Mouse (Mus musculus): ENCODE results near the gene Gm26992. TPM values are rescaled to one million over a fixed set of nuclear protein-coding genes. Genes with fewer than 3 reads are reported as not detected.

Gene Gm26992
- not detected in 2 replicates for polyA plus RNA-seq (2015; fragmentation: Nextera tagmentation; extraction: Ambion mirVana)

DNA sequence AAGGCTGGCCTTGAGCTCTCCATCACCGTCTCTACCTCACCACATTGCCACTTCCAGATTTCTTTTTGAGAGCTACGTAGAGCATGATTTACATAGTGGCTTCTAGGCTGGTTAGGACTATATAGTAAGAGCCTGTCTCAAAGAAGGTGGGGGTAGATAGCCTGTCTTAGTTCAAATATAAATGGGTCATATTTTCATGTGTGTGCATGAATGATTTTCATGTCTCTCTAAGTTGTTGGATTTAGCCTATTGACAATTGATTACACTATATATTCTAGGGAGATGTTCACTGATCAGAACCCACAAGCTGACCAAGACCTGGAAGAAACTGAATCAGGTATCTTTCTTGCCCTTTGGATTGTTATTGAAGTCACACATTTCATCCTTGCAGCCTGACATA, at the start of gene Gm26992:
TSS of gene Gm26992 (plus strand) at position 301 of the 400 bp plus-strand sequence.
- no peaks in the 10 kb centered on the region for H3K9me3 ChIP-seq (replicated peaks; ENCODE audit: low read length)
- ATAC-seq (replicated peaks; ENCODE audit: low FRiP score, low read depth) (no peak), DNase-seq (ENCODE audit: low spot score) (no peak)
- WGBS: 84% methylated on average over 2 of the region's 2 CpGs
- no peak within 1 kb of the TSS for H3K27ac ChIP-seq
- no peak within 1 kb of the TSS for H3K9ac ChIP-seq (ENCODE audit: low read depth, low read length)
- H3K4me1 ChIP-seq (replicated peaks; ENCODE audit: insufficient read depth, low read length): no peaks in the 10 kb centered on the region
- no peaks in the 10 kb centered on the region for H3K36me3 ChIP-seq (ENCODE audit: insufficient read depth, low read length)
- no peaks in the 10 kb centered on the region for H3K27me3 ChIP-seq (ENCODE audit: insufficient read depth, low read length)
- TF ChIP-seq CTCF (IDR thresholded peaks at IDR 0.05; ENCODE audit: low read depth): no peak
- H3K4me2 ChIP-seq (ENCODE audit: low read length): no peak within 1 kb of the TSS
- no peak within 1 kb of the TSS for H3K4me3 ChIP-seq (replicated peaks; ENCODE audit: low read depth, low read length)

DNA sequence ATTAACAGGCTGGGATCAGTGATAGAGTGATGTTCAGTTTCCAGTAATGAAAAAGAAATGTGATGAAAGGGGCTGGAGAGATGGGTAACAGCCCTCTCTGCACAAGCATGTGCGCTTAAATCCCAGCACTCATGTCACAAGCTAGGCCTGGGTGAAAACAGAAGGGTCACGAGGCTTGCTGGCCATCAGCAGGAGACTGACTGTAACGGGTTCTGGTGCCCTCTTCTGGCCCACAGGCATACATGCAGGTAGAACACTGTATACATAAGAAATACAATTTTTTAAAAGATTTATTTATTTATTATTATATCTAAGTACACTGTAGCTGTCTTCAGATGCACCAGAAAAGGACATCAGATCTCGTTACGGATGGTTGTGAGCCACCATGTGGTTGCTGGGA, 47.6 kb upstream of the Gm26992 start:
- Histone ChIP-seq H3K27ac (no peak overlapping the region), H3K36me3 (ENCODE audit: insufficient read depth, low read length) (no peaks in the 10 kb centered on the region), H3K9me3 (replicated peaks; ENCODE audit: low read length) (no peaks in the 10 kb centered on the region), H3K4me3 (replicated peaks; ENCODE audit: low read depth, low read length) (no peak overlapping the region), H3K9ac (ENCODE audit: low read depth, low read length) (no peak overlapping the region), H3K4me2 (ENCODE audit: low read length) (no peak overlapping the region), H3K27me3 (ENCODE audit: insufficient read depth, low read length) (no peaks in the 10 kb centered on the region), H3K4me1 (replicated peaks; ENCODE audit: insufficient read depth, low read length) (no peaks in the 10 kb centered on the region)
- DNase-seq (ENCODE audit: low spot score) (peak; percentile 14), ATAC-seq (replicated peaks; ENCODE audit: low FRiP score, low read depth) (no peak)
- peak; percentile 62 for TF ChIP-seq CTCF (IDR thresholded peaks at IDR 0.05; ENCODE audit: low read depth)
- WGBS: 70% methylated on average over 5 of the region's 5 CpGs

DNA sequence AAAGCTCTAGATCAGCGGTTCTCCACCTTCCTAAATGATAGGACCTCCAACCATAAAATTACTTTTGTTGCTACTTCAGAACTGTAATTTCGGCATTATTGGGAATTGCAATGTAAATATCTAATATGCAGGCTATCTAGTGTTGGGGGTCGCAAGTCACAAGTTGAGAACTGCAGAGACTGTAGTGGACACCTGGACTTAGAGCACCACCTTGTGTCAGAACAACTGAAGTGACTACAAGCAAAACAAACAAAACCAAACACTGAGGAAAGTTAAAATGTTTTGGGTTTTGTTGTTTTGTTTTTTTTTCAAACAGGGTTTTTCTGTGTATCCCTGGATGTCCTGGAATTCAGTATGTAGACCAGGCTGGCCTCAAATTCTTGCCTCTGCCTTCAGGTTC, 37.3 kb upstream of the Gm26992 start:
- Histone ChIP-seq H3K36me3 (ENCODE audit: insufficient read depth, low read length) (no peaks in the 10 kb centered on the region), H3K4me1 (replicated peaks; ENCODE audit: insufficient read depth, low read length) (no peaks in the 10 kb centered on the region), H3K9ac (ENCODE audit: low read depth, low read length) (no peak overlapping the region), H3K27me3 (ENCODE audit: insufficient read depth, low read length) (no peaks in the 10 kb centered on the region), H3K27ac (no peak overlapping the region), H3K9me3 (replicated peaks; ENCODE audit: low read length) (no peaks in the 10 kb centered on the region), H3K4me2 (ENCODE audit: low read length) (no peak overlapping the region), H3K4me3 (replicated peaks; ENCODE audit: low read depth, low read length) (no peak overlapping the region)
- TF ChIP-seq CTCF (IDR thresholded peaks at IDR 0.05; ENCODE audit: low read depth): peak; percentile 49
- ATAC-seq (replicated peaks; ENCODE audit: low FRiP score, low read depth) (no peak), DNase-seq (ENCODE audit: low spot score) (no peak)
- WGBS: 70% methylated on average over 3 of the region's 3 CpGs

DNA sequence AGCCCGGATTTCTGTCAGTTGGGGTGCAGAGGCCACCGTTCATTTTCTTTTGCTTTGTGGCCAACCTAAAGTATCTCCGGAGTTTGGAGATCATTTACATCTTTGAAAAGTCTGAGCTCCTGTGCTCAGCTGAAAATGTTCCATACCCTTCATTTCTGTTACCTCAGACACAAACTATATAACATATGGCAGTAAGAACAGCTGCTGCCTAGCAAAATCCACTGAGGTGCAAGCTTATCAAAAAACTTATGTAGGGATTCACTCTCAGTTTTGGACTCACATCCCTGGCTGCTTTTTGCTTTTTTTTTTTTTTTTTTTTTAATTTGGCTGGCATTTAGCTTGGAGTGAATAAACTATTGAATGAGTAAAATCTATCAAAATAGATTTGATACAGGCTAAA, 33.7 kb upstream of the Gm26992 start:
- DNase-seq (ENCODE audit: low spot score) (no peak), ATAC-seq (replicated peaks; ENCODE audit: low FRiP score, low read depth) (no peak)
- WGBS: 79% methylated on average over 3 of the region's 3 CpGs
- Histone ChIP-seq H3K4me2 (ENCODE audit: low read length) (no peak overlapping the region), H3K36me3 (ENCODE audit: insufficient read depth, low read length) (no peaks in the 10 kb centered on the region), H3K9ac (ENCODE audit: low read depth, low read length) (no peak overlapping the region), H3K4me1 (replicated peaks; ENCODE audit: insufficient read depth, low read length) (no peaks in the 10 kb centered on the region), H3K27me3 (ENCODE audit: insufficient read depth, low read length) (no peaks in the 10 kb centered on the region), H3K9me3 (replicated peaks; ENCODE audit: low read length) (no peaks in the 10 kb centered on the region), H3K27ac (no peak overlapping the region), H3K4me3 (replicated peaks; ENCODE audit: low read depth, low read length) (no peak overlapping the region)
- TF ChIP-seq CTCF (IDR thresholded peaks at IDR 0.05; ENCODE audit: low read depth): no peak

DNA sequence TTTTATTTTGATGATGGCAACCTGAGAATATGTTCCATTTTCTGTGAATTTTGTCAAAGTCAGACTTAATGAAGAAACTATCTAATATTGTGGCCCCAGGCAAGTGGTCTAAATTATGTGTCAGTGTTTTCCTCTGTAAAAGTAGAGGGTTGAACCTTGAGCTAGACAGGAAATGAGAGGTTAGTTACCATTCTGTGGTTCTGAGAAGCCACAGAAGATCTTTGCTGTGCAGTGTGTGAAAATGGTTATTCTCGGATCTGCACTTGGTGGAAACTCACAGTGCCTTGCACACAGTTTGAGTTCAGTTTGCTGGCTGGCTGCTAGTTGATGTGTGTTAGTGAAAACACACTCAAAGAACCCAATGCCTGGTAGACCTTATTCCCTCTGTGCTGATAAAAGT, 28.0 kb upstream of the Gm26992 start:
- WGBS: 77% methylated on average over 1 of the region's 1 CpGs
- H3K9me3 ChIP-seq (replicated peaks; ENCODE audit: low read length): no peaks in the 10 kb centered on the region
- no peaks in the 10 kb centered on the region for H3K27me3 ChIP-seq (ENCODE audit: insufficient read depth, low read length)
- no peak overlapping the region for H3K27ac ChIP-seq
- ATAC-seq (replicated peaks; ENCODE audit: low FRiP score, low read depth): no peak
- DNase-seq (ENCODE audit: low spot score): no peak
- no peaks in the 10 kb centered on the region for H3K4me1 ChIP-seq (replicated peaks; ENCODE audit: insufficient read depth, low read length)
- no peak overlapping the region for H3K4me2 ChIP-seq (ENCODE audit: low read length)
- no peak overlapping the region for H3K9ac ChIP-seq (ENCODE audit: low read depth, low read length)
- H3K36me3 ChIP-seq (ENCODE audit: insufficient read depth, low read length): no peaks in the 10 kb centered on the region
- no peak for TF ChIP-seq CTCF (IDR thresholded peaks at IDR 0.05; ENCODE audit: low read depth)
- no peak overlapping the region for H3K4me3 ChIP-seq (replicated peaks; ENCODE audit: low read depth, low read length)

DNA sequence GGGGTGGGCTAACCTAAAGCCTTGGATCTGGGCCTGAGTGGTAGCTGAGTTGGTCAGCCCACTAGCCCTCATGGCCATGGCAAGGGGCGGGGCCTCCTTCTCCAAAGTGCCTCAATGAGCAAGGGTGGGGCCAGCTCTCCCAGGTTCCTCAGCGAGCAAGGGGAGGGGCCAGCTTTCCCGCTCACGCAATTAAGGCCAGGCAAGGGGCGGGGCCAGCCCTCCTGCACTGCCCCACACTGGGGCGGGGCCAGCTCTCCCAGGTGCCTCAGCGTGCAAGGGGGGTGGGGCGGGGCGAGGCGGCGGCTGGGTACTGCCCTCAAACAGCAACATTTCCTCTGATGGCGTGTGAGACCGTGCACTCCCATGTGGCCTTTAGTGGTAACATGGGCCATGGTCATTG, 16.8 kb upstream of the Gm26992 start:
- H3K36me3 ChIP-seq (ENCODE audit: insufficient read depth, low read length): no peaks in the 10 kb centered on the region
- DNase-seq (ENCODE audit: low spot score): no peak
- no peak for ATAC-seq (replicated peaks; ENCODE audit: low FRiP score, low read depth)
- no peaks in the 10 kb centered on the region for H3K27me3 ChIP-seq (ENCODE audit: insufficient read depth, low read length)
- H3K9me3 ChIP-seq (replicated peaks; ENCODE audit: low read length): no peaks in the 10 kb centered on the region
- no peak overlapping the region for H3K4me2 ChIP-seq (ENCODE audit: low read length)
- no peak overlapping the region for H3K4me3 ChIP-seq (replicated peaks; ENCODE audit: low read depth, low read length)
- H3K9ac ChIP-seq (ENCODE audit: low read depth, low read length): no peak overlapping the region
- no peak overlapping the region for H3K27ac ChIP-seq
- no peaks in the 10 kb centered on the region for H3K4me1 ChIP-seq (replicated peaks; ENCODE audit: insufficient read depth, low read length)
- no peak for TF ChIP-seq CTCF (IDR thresholded peaks at IDR 0.05; ENCODE audit: low read depth)
- WGBS: 40% methylated on average over 13 of the region's 13 CpGs

DNA sequence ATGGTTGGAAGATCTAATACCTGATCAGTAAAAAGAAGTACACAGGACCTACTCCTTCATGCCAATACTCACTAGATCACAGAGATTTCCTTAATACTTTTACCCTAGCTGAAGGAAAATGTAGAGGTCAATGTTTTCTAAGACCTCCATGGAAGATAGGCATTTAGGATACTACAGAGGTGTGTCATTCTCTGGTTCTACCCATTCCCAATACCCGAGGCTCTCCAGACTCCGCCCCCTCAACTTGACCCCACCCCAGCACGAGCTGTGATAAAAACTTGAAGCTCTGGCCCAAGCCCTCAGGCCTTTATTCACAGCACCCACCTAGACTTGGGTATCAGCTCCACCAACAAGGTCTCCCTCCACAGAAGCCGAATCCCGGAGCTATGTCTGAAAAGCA, 7.6 kb upstream of the Gm26992 start, which contains the start of gene Tsx:
TSS of gene Tsx (plus strand) at position 301 of the 400 bp plus-strand sequence.
- 80% methylated on average over 5 of the region's 5 CpGs for WGBS
- H3K36me3 ChIP-seq (ENCODE audit: insufficient read depth, low read length): no peaks in the 10 kb centered on the region
- no peak for DNase-seq (ENCODE audit: low spot score)
- H3K4me1 ChIP-seq (replicated peaks; ENCODE audit: insufficient read depth, low read length): no peaks in the 10 kb centered on the region
- no peak within 1 kb of the TSS for H3K9ac ChIP-seq (ENCODE audit: low read depth, low read length)
- no peak for TF ChIP-seq CTCF (IDR thresholded peaks at IDR 0.05; ENCODE audit: low read depth)
- no peak within 1 kb of the TSS for H3K4me3 ChIP-seq (replicated peaks; ENCODE audit: low read depth, low read length)
- no peaks in the 10 kb centered on the region for H3K27me3 ChIP-seq (ENCODE audit: insufficient read depth, low read length)
- ATAC-seq (replicated peaks; ENCODE audit: low FRiP score, low read depth): no peak
- no peak within 1 kb of the TSS for H3K27ac ChIP-seq
- H3K9me3 ChIP-seq (replicated peaks; ENCODE audit: low read length): no peaks in the 10 kb centered on the region
- no peak within 1 kb of the TSS for H3K4me2 ChIP-seq (ENCODE audit: low read length)

All from kidney, postnatal 0 days (tissue).